Mouse (Mus musculus) R1 (cell line): ENCODE results near the gene Shc3.

ENCODE experiments used
- DNase-seq: peaks from one replicate; pipeline ENCODE4 v3.0.0-alpha.2; 2018; ENCODE audit warnings: low read depth, low spot score

Shc3 gene

DNA sequence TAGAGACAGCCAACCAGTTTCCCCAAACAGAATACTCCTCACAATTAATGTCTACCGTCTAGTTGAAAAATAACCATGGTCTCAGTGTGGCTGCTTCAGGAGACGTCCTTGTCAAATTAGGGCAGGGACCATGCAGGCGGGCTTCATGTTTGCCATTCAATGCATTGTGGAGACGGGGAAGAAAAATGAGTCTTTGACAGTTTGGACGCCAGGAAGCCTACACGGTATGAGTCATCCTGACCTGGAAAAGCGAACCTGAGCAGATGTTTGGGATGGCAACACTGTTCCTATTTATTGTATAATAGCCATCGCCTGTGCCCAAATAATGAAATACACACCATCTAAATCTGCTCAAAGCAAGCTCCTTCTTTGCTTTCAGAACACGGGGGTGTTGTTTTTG lies 83.9 kb downstream of the Shc3 start:
- DNase-seq: no peak

DNA sequence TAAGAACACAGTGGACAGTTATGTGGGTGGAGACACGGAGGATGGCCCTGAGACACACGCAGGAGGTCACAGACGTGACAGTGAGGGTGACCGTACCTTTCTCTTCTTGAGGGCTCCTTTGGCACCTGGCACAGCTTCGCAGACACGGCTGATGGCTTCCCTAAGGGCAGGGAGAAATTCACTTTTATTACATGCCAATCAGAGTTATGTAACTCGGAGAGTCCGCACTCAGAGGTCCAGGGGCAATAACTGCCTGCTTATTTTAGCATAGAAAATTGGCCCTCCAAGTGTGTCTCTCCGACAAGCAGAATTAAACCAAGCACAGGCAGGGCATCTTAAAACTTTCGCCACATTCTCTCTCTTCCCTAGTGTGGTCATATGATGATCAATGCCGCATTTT lies 86.4 kb downstream of the Shc3 start:
- DNase-seq: no peak

DNA sequence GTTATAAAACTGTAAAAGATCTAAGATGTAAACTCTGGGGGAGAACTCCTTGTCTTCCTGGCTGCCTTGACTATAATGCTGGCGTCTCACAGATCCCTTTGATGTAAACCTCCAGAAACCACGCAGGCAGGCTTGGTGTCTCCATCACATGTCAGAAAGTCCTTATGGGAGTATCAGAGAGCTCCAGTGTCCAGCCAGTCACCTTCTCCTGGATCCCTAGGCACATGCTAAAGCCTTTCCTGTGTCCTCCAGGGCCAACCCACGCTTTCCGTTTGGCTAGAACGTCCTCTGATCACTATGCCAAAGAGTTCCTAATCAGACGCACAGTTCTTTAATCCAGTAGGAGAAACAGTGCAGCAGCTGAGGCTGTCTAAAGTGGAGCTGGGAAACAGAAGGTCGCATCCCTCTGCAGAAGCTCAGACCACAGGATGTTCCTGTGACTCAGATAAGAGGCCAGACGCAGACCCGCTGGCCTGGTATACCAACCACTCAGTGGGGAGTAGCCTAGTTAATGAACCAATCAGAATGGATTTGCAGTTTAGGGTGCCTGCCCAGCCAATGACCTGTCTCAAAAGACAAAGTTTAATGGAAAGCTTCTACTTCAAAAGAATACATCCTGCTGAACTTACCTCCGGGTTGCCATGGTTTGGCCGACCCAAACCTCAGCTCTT lies 88.7 kb downstream of the Shc3 start:
- no peak for DNase-seq

DNA sequence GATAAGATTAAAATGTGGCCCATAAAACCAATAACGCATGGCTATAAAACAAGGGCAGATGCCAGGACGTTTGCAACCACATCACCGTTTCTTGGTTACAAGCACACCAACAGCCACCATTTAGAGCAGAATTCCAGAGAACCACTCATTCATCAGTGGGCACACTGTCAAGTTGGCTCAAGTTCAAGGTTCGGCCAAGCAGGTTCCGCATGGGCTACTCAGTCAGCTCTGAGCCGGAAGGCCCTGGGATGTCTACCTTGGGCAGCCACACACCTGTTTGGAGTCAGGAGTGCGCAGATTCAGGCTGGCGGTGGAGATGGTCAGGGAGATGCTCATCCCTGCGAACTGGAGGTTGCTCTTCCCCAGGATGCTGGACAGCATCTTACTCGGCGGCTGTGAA lies 89.4 kb downstream of the Shc3 start:
- no peak for DNase-seq

DNA sequence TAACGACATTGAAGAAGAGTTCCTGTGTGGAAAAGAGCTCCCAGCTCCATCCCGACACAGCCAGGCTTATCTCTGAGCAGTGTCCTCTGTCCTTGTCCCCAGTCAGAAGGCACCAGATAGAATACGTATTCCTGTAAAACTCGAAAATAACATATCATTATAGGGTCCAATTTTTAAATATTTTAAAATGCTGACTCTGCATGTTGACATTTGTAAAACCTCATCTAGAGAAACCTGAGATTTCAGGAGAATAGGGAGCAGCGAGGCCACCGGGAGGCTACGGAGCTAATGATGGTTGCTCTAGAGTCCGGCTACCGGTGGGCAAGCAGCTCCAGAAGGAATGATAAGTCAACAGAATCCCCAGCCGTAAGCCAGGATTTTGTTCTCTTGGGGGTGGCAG lies 92.2 kb downstream of the Shc3 start:
- DNase-seq: no peak

DNA sequence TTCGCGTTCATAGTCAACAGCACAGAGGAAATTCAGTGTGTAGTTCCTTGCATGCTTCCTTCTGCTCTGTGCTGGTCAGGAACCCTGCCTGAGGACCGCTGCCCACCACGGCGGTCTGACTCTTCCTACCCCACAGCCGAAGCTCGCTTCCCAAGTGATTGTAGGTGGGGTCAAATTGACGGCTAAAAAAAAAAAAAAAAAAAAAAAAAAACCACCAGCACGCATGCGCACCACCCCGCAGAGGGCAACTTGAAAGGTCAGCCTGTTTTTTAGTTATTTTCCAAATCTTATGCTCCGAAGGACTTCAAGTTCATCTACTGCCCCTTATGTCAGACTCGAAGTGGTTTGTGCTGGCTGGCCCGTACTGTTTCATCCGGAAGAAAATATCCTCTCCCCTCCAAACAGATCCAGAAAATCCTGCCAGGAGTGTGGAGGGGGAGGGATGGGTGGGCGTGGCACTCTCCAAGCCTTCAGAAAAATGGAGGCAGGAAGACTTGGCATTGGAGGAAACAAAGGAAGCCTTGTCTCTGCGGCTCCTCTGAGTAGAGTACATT lies 100.4 kb downstream of the Shc3 start:
- peak; percentile 53 for DNase-seq

DNA sequence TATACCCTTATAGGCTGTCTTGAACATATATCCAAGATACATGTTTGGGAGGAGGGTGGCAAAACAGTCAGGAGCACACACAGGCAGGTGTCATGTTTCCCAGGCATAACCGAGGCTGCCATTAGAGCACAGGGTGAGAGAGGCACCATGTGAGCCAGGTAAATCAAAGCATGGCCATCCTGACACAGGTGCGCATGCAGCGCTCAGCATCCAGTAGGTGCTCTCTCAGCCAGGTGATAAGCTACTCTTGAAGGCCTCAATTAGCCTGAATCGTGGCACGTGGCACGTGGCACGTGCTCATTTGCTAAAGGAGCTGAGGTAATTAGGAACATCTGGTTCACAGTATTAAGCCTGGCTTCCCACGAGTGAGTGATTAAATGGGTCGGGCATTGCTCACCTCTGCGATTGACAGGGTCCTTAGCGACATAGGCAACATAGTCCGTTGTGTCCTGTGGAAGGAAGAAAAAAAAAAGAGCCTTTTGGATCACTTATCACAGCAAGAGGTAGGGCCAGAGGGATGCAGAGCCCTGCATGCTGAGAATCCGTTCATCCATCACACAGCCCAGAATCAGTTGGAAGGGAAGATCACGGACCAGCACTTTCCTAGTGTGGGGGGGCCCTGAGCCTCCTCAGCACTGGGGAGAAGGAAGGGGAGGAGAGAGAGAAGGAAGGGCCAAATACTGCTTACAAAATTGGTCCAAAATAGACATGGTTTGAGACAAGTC lies 102.9 kb downstream of the Shc3 start:
- DNase-seq: no peak

DNA sequence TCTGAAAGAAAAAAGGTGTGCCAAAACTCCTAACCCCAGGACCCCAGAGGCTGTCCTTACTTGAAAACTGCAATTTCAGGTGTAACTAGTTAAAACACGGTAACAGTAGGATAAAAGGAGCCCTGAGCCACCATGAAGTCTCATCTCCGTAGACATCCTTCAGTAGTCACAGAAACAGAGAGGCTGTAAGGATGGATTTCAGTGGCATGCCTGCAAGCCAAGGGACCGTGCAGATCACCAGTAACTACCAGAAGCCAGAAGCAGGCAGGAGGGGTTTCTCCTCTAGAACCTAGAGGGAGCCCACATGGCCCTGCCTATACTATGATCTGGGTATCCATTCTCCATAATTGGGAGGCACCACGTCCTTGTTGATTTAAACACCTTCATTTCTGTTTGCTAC lies 104.9 kb downstream of the Shc3 start:
- DNase-seq: no peak

DNA sequence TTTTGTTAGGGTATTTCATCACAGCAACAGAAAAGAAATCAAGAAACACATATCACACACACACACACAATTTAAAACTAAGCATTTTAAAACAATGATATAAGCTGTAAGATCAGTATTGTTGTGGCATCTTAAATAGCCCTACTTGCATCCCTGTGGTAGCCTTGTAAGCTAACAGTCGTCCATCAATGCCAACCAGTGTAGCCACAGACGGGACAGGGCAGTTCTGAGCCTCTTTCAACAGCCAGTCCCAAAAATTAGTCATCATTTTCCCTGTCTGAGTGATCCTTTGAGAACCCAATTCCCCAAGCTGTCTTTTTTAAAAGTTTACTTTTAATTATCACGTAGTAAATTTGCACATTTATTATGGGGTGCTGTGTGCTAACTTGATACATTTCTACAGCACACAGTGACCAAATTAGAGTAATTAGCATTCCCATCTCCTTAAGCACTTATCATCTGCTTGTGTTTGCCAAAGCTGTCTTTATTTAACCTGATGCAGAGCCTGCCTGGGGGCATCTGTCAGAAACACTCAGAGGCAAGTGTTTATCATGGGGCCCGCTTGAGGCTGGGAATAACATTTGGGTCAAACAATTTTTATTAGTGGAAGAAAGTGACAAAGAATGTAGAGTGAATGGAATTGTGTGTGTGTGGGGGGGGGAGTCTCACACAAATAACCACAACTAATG lies 112.9 kb downstream of the Shc3 start:
- no peak for DNase-seq

DNA sequence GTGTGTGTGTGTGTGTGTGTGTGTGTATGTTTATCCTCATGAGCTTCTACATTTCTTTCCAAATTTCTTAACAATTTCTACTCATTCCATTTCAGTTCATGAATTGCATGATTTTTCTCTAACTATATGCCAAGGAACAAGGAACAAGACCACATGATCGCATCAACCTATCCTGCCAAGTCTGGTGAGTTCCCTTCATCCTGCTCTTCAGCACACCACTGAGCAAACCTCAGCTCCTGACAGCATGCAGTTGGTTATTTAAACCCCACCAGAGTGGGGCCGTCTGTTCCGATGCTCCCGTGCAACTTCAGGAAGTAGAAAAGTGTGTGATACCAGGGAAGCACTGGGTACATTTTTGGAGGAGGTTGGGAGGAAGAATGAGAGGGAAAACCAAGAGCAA lies 122.7 kb downstream of the Shc3 start:
- DNase-seq: no peak

DNA sequence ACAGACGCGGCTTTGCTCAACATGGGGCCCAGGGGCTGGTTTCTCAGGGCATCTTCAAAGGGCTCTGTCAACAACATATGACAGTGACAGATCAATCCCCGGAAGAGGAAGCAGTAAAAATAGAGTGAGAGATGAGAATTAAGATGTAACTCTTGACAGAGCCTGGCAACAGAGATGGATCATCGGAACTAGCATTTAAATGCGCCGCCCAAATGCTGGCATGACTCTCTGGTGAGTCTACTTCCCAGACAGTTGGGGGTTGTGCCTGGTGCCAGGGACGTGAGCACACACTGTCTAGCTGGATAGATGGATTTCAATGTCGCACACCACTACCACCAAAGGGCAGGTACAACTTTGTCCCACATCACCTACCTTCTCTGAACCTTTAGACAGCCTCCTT lies 126.3 kb downstream of the Shc3 start:
- DNase-seq: no peak

DNA sequence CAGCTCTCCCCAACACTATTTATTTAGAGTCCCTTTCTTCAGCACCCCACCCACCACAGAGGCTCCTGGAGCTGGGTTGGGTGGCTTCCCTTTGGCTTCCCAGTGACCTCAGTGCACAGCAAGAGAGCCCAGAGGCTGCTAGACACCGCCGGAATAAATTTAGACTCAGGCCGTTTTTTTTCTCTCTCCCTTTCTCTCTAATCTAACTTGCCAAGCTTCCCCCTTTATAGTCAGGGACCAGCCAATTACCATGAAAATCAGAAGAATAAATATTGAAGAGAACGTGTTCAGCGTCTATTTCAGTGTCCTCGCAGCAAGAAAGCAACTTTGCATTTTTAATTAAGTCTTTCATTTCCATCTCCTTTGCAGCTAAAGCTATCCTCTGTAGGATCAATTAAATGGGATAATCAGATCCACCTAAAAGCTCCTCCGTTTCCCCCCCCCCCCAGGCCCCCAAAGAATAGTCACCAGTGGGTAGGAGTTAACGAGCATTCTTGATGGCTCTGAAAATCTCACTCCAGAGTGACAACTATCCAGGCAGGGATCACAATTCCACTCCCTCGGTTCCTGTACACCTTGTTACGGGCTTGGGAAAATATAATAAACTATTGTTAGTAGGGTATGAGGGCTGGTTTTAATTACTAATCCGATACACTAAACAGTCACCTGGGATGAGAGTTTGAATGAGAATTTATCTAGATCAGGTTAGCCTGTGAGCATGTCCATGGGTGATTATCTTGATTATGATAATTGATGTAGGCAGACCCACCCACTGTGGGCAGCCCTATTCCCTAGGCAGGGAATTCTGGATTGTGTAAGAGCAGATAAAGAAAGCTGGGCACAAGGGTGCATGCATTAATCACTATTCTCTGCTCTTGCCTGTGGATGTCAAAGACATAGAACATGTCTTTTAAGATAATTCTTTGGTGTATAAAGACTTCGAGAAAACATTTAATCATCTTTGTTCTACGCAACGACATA lies 131.8 kb downstream of the Shc3 start:
- DNase-seq: no peak

DNA sequence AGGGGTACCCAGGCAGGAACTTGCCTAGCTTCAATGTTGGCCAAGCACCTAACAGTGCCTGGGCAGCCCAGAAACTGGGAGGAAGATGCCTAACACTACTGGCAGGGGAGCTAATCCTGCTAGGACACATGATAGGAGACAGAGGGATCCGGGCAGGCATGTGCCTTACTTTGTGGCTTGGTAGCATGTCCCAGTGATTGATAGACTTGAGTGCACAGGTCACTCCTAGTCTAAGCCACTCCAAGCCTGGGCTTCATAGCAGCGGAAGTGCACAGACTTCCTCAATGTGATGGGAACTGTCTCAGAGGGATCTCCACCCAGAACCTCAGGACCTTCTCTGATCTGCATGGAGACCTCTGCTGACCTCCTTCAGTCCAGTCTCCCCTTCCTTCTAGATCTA lies 134.1 kb downstream of the Shc3 start:
- DNase-seq: no peak

DNA sequence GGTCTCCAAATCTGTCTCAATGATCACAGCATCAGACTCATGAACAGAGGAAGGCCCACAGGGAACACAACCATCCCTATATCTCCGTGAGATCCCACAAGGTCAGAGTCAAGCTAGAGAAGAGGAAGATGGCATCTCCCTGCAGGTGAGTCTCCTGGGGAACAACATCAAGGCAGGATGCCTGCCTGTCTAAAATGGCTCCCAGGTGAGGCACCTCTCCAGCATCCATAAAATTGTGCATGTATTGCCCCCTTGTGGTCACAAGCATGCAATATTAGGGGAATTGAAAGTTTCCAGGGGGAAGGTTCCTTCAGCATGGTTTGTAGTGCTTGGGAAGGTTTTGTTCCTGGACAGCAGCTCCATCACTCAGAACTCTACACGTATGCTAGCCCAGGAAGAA lies 134.8 kb downstream of the Shc3 start:
- peak; percentile 70 for DNase-seq

DNA sequence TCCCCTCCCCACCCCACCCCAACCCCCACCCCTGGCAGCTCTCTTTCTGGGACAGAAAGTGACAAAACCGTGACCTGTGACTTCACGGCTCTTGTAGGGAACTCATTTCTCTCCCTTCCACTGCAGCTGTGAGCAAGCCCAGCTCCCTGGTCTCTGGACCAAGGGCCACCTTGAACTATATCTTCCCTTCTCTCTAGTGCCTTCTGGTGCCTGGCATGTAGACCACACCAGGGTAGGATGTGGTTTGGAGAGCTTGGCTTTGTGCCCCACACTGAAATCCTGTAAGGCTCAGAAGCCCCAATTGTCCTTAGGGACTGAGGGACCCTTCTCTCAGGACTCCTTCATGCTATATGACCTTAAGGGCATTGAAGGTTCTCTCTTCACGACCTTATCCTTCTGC lies 135.8 kb downstream of the Shc3 start:
- no peak for DNase-seq

DNA sequence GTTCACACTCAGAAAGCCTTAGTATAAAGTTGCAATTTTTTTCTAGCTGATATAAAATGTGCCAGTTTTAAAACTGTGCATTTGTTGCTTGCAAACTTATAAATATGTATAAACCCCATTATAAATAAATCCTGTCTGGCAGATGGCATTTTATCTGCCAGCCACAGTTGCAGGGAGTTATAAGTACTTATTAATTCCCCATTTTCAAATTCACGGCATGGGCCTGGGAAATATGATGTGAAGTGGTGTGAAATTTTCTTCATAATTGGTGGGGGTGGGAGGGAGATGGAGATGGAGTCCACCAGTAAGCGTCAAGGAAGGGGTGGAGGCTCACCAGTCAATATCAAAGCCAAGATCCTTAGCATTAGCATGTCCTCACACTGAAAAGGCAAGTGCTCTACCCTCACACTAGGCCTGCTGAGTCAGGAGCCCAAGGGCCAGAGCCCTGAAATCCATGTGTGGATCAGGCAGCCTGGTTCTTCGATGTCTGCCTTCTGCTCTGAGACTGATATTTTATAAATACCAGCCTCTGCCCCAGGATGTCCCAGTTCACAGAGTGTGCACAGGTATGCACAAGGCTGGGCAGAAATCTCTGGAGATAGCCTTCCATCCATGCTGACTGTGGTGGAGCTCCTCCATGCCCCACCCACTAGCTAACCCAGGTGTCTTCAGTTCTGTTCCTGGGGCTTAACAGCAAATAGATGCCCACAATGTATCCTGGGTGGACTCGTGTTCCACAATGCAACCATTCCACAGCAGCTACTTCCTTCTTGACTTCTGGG lies 143.4 kb downstream of the Shc3 start:
- no peak for DNase-seq

DNA sequence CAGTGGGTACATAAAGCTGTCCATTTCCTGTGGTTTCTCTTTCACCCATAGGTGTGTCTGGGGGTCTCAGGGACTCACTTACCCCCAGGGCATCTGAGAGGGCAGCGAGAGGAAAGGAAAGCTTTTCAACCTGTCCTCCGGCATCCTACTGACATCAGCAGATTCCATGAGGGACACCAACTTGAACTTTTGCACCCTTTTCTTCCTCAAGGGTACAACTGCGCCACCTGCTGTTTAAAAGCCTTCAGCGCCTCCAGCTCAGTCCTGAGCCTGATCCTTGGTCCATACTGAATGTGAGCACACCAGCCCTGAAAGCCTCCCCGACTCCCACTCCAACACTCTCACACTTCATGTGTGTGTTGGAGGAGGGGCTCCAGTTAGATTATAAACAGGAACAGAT lies 144.6 kb downstream of the Shc3 start:
- DNase-seq: peak; percentile 82

DNA sequence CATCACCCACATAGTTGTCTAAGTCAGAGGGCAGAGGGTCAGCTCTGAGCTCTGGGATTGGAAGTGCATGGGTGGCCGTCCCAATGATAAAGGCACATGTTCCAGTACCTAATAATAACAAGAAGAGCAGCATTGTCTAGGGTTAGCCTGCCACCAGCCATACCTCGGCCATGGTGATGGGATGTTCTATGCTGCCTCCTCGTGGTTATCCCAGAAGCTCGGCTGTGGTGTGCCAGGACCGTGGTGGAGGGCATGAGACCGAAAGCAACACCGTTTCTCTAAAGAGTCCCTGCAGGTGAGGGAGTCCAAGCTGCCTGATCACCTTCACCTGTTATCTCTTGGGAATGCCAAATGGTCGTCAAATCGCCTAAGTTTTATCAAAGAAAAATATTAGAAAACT lies 145.6 kb downstream of the Shc3 start:
- no peak for DNase-seq

DNA sequence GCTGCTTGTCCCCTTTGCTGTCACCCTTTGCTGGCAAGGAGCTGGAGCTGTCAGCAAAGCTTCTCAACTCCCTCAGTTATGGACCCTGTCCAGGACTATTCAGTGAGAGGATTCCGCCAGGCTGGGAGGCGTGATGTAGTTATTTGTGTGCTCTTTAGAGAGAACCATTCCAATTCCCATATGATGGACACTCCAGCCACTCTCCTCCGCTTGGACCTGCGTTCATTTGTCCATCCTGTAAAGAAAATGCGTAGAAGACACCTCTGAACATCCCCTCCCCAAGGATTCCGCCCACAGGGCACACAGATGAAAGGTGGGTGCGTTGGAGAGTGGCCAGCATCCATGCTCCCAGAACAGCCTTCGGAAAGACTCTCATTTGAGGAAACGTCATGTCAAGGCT lies 148.4 kb downstream of the Shc3 start:
- DNase-seq: no peak

DNA sequence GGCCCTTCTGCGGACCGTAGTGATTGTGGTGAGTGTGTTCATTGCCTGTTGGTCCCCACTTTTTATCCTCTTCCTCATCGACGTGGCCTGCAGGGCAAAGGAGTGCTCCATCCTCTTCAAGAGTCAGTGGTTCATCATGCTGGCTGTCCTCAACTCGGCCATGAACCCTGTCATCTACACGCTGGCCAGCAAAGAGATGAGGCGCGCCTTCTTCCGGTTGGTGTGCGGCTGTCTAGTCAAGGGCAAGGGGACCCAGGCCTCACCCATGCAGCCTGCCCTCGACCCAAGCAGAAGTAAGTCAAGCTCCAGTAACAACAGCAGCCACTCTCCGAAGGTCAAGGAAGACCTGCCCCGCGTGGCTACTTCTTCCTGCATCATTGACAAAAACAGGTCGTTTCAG lies 149.7 kb downstream of the Shc3 start:
- DNase-seq: no peak

DNA sequence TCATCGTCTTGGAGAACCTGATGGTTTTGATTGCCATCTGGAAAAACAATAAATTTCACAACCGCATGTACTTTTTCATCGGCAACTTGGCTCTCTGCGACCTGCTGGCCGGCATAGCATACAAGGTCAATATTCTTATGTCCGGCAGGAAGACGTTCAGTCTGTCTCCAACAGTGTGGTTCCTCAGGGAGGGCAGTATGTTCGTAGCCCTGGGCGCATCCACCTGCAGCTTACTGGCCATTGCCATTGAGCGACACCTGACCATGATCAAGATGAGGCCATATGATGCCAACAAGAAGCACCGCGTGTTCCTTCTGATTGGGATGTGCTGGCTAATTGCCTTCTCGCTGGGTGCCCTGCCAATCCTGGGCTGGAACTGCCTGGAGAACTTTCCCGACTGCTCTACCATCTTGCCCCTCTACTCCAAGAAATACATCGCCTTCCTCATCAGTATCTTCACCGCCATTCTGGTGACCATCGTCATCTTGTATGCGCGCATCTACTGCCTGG lies 150.2 kb downstream of the Shc3 start:
- no peak for DNase-seq
